Comparison of ENCODE assay signal across 21 mouse cellular contexts in the genomic region with DNA sequence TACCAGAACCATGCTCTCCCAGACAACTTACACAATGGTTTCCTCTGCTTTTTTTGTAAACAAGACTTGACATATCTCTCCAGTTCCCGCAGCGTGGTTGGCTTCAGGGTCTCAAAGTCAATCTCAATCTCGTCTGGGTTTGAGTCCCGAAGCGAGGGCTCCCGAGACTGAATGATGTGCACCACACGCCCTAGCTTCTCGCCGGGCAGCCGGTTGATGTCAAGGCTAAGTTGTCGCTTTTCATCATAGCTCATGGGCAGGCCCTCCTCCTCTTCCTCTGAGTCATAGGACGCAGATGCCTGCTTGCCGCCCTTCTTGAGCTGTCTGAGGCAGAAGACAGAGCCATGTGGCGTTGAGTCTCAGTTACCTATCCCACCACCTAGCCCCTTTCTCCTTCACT. TPM values are rescaled to one million over a fixed set of nuclear protein-coding genes. Genes with fewer than 3 reads are reported as not detected.
"Had no signal": no experiment of that assay in that cellular context is flagged by ENCODE, and none has a peak within 500 bp of the region (broad histone marks: within the 10 kb centered on the region; RNA-seq: fewer than 3 reads in every experiment).

No protein-coding gene starts in this region.

- H3K4me2 ChIP-seq: limb, embryonic 12.5 days; limb, embryonic 15.5 days; liver, embryonic 11.5 days; liver, embryonic 15.5 days; lung, embryonic 15.5 days; midbrain, embryonic 13.5 days; neural tube, embryonic 13.5 days had no signal

- H3K9me3 ChIP-seq: limb, embryonic 12.5 days; limb, embryonic 15.5 days; liver, embryonic 15.5 days; lung, embryonic 15.5 days; megakaryocyte, embryonic 14.5 days; midbrain, embryonic 10.5 days; midbrain, embryonic 13.5 days; neural tube, embryonic 13.5 days had no signal

- ATAC-seq: midbrain, embryonic 13.5 days; midbrain, embryonic 16.5 days had no signal

- H3K27ac ChIP-seq: kidney, postnatal 0 days; left cerebral cortex, adult 2 months; limb, embryonic 12.5 days; limb, embryonic 15.5 days; liver, embryonic 15.5 days; lung, embryonic 15.5 days; midbrain, embryonic 10.5 days; midbrain, embryonic 13.5 days; neural tube, embryonic 13.5 days had no signal

- H3K9ac ChIP-seq: limb, embryonic 12.5 days; limb, embryonic 15.5 days; liver, embryonic 15.5 days; lung, embryonic 15.5 days; midbrain, embryonic 13.5 days; neural tube, embryonic 13.5 days had no signal

- H3K4me1 ChIP-seq: limb, embryonic 12.5 days; limb, embryonic 15.5 days; liver, embryonic 15.5 days; lung, embryonic 15.5 days; midbrain, embryonic 10.5 days; midbrain, embryonic 13.5 days; neural tube, embryonic 13.5 days had no signal

- H3K4me3 ChIP-seq: left cerebral cortex, adult 2 months; limb, embryonic 12.5 days; limb, embryonic 15.5 days; liver, embryonic 15.5 days; lung, embryonic 15.5 days; megakaryocyte, embryonic 14.5 days; midbrain, embryonic 10.5 days; midbrain, embryonic 13.5 days; myocyte; neural tube, embryonic 13.5 days had no signal

- DNase-seq: kidney, postnatal 25 days; layer of hippocampus, postnatal 36 days; lung, adult 18-20 months; lung, postnatal 10 days; lung, postnatal 36 days; thymus, adult 18-20 months; thymus, postnatal 36 days had no signal

- H3K27me3 ChIP-seq: limb, embryonic 12.5 days; limb, embryonic 15.5 days; liver, embryonic 15.5 days; lung, embryonic 15.5 days; megakaryocyte, embryonic 14.5 days; midbrain, embryonic 13.5 days; neural tube, embryonic 13.5 days had no signal

RNA-seq across cellular contexts. Expression of a gene that starts 8.1 kb away (rescaled TPM):
- total RNA-seq: monocyte, adult 5-6 weeks had no signal
